In genomic region chr2:118254516-118254915, GRCm38 (mm10) we compare ENCODE assay signal across 18 mouse cellular contexts. TPM values are rescaled to one million over a fixed set of nuclear protein-coding genes. Genes with fewer than 3 reads are reported as not detected.
DNase-seq lines count a peak whose midpoint lies in the region; ATAC-seq and TF ChIP-seq lines count a peak whose summit lies in the region.
"Had no signal": no experiment of that assay in that cellular context is flagged by ENCODE, and none has a peak within 500 bp of the region (broad histone marks: within the 10 kb centered on the region; RNA-seq: fewer than 3 reads in every experiment).

No protein-coding gene starts in this region.

- TF ChIP-seq POLR2A in testis, adult 2 months (IDR thresholded peaks at IDR 0.05; ENCODE audit: control insufficient read depth, low read depth, low read length) = no peak

- no peaks in the 10 kb centered on the region for H3K36me3 ChIP-seq in kidney, embryonic 14.5 days (ENCODE audit: control insufficient read depth, insufficient read depth, low read length)
- no peaks in the 10 kb centered on the region; the same call in 1 of the 2 replicates for H3K36me3 ChIP-seq in testis, adult 2 months (ENCODE audit: control insufficient read depth, insufficient read depth, low read length)
- no peaks in the 10 kb centered on the region for H3K36me3 ChIP-seq in hindbrain, embryonic 16.5 days (ENCODE audit: control insufficient read depth, insufficient read depth, low read length)
- no peaks in the 10 kb centered on the region for H3K36me3 ChIP-seq in forebrain, embryonic 10.5 days (replicated peaks)
- H3K36me3 ChIP-seq: limb, embryonic 15.5 days; midbrain, embryonic 10.5 days had no signal

- H3K27me3 ChIP-seq in kidney, embryonic 14.5 days (ENCODE audit: control insufficient read depth, insufficient read depth, low read length) = no peaks in the 10 kb centered on the region
- no peaks in the 10 kb centered on the region for H3K27me3 ChIP-seq in testis, adult 2 months (ENCODE audit: control insufficient read depth, insufficient read depth, low read length)
- H3K27me3 ChIP-seq in hindbrain, embryonic 16.5 days (replicated peaks; ENCODE audit: control insufficient read depth, insufficient read depth, low read length) = no peaks in the 10 kb centered on the region
- no peaks in the 10 kb centered on the region for H3K27me3 ChIP-seq in forebrain, embryonic 10.5 days (ENCODE audit: poor library complexity, severe bottlenecking)
- H3K27me3 ChIP-seq: limb, embryonic 15.5 days had no signal

- no peak for DNase-seq in kidney, adult 18-20 months
- no peak for DNase-seq in testis, postnatal 14 days (ENCODE audit: low spot score)
- no peak for DNase-seq in thymus, postnatal 36 days
- no peak for DNase-seq in forebrain, embryonic 10.5 days (ENCODE audit: extremely low spot score, low spot score)
- DNase-seq: gastrocnemius, adult 2 months; heart, adult 11 months; lung, postnatal 10 days; right cerebral cortex, adult 18-20 months; thymus, adult 18-20 months had no signal

- no peak overlapping the region for H3K4me3 ChIP-seq in kidney, embryonic 14.5 days (ENCODE audit: low read length)
- H3K4me3 ChIP-seq in testis, adult 2 months (ENCODE audit: control insufficient read depth, low read depth, low read length) = peak overlapping the region; percentile 16
- no peak overlapping the region for H3K4me3 ChIP-seq in hindbrain, embryonic 16.5 days (ENCODE audit: low read length)
- no peak overlapping the region for H3K4me3 ChIP-seq in forebrain, embryonic 10.5 days
- H3K4me3 ChIP-seq: erythroblast, embryonic 14.5 days; gastrocnemius, adult 2 months; limb, embryonic 15.5 days; midbrain, embryonic 10.5 days had no signal

- H3K9me3 ChIP-seq in kidney, embryonic 14.5 days (ENCODE audit: control insufficient read depth, low read length) = no peaks in the 10 kb centered on the region
- H3K9me3 ChIP-seq in hindbrain, embryonic 16.5 days (ENCODE audit: control insufficient read depth, low read length) = no peaks in the 10 kb centered on the region
- no peaks in the 10 kb centered on the region for H3K9me3 ChIP-seq in forebrain, embryonic 10.5 days
- H3K9me3 ChIP-seq: limb, embryonic 15.5 days; midbrain, embryonic 10.5 days had no signal

- 18% methylated on average over 8 of the region's 8 CpGs for WGBS in kidney, embryonic 14.5 days
- WGBS in hindbrain, embryonic 16.5 days = 46% methylated on average over 8 of the region's 8 CpGs
- 89% methylated on average over 8 of the region's 8 CpGs for WGBS in forebrain, embryonic 10.5 days

- no peak overlapping the region for H3K4me2 ChIP-seq in kidney, embryonic 14.5 days (replicated peaks; ENCODE audit: low read depth, low read length)
- H3K4me2 ChIP-seq in hindbrain, embryonic 16.5 days (ENCODE audit: low read length) = no peak overlapping the region
- H3K4me2 ChIP-seq: limb, embryonic 15.5 days had no signal

- no peak overlapping the region for H3K9ac ChIP-seq in kidney, embryonic 14.5 days (ENCODE audit: low read depth, low read length)
- H3K9ac ChIP-seq in hindbrain, embryonic 16.5 days (ENCODE audit: low read depth, low read length) = no peak overlapping the region
- H3K9ac ChIP-seq: limb, embryonic 15.5 days had no signal

- no peak for TF ChIP-seq CTCF in testis, adult 2 months (IDR thresholded peaks at IDR 0.05; ENCODE audit: control insufficient read depth, insufficient read depth, insufficient replicate concordance, low read depth, low read length)

- no peaks in the 10 kb centered on the region; the same call in 1 of the 2 replicates for H3K4me1 ChIP-seq in kidney, embryonic 14.5 days (ENCODE audit: control insufficient read depth, insufficient read depth, low read length)
- H3K4me1 ChIP-seq in testis, adult 2 months (ENCODE audit: control insufficient read depth, insufficient read depth, low read length) = peaks cover 2% of the 10 kb centered on the region; the same call in 1 of the 2 replicates
- no peaks in the 10 kb centered on the region for H3K4me1 ChIP-seq in hindbrain, embryonic 16.5 days (ENCODE audit: control insufficient read depth, insufficient read depth, low read depth, low read length)
- H3K4me1 ChIP-seq in forebrain, embryonic 10.5 days = peaks cover 9% of the 10 kb centered on the region

- ATAC-seq in kidney, embryonic 14.5 days (ENCODE audit: low FRiP score, low TSS enrichment) = peak; percentile 12; the same call in 1 of the 2 replicates
- peak; percentile 84 for ATAC-seq in hindbrain, embryonic 16.5 days
- no peak for ATAC-seq in megakaryocyte-erythroid progenitor cell, adult 5-6 weeks (replicated peaks; ENCODE audit: low FRiP score, low TSS enrichment, poor library complexity, severe bottlenecking)
- ATAC-seq: forebrain, embryonic 16.5 days had no signal

- H3K27ac ChIP-seq in kidney, embryonic 14.5 days (ENCODE audit: low read depth, low read length) = no peak overlapping the region
- H3K27ac ChIP-seq in testis, adult 2 months (ENCODE audit: control insufficient read depth, insufficient read depth, low read depth, low read length) = no peak overlapping the region
- H3K27ac ChIP-seq in hindbrain, embryonic 16.5 days (ENCODE audit: low read depth, low read length) = no peak overlapping the region
- H3K27ac ChIP-seq in forebrain, embryonic 10.5 days = no peak overlapping the region
- H3K27ac ChIP-seq: gastrocnemius, adult 2 months; limb, embryonic 15.5 days; midbrain, embryonic 10.5 days had no signal

RNA-seq across cellular contexts. Expression of gene Fsip1, which starts 2.2 kb away (rescaled TPM):
- polyA plus RNA-seq in kidney, embryonic 14.5 days (2014; fragmentation: Nextera tagmentation; extraction: Ambion mirVana) = 1.3 and 1.7 TPM in 2 replicates
- polyA plus RNA-seq in testis, adult 2 months (2012; rRNA removed) = 24.7 and 29.8 TPM in 2 replicates
- 4.1 TPM in 2 replicates for polyA plus RNA-seq in hindbrain, embryonic 16.5 days (2015; fragmentation: Nextera tagmentation; extraction: Ambion mirVana)
- 0.76 TPM in 1 of 2 replicates, not detected in the other for total RNA-seq in megakaryocyte-erythroid progenitor cell, adult 5-6 weeks (2014; fragmentation: Nextera tagmentation)
- total RNA-seq in megakaryocyte-erythroid progenitor cell, adult 5-6 weeks (2017) = not detected in 2 replicates
- polyA plus RNA-seq in forebrain, embryonic 10.5 days (2016; fragmentation: Nextera tagmentation; extraction: Ambion mirVana) = 2.4 and 2.5 TPM in 2 replicates
- total RNA-seq: gastrocnemius, adult 2 months; MEL had no signal
- polyA plus RNA-seq: erythroblast, embryonic 14.5 days had no signal
